Mouse (Mus musculus) forebrain, embryonic 10.5 days (tissue): ENCODE measurements around the gene Specc1l. TPM values are rescaled to one million over a fixed set of nuclear protein-coding genes. Genes with fewer than 3 reads are reported as not detected.
"Not testable (repeated sequence)": the region's sequence is repeated elsewhere in the genome, so short reads cannot be mapped to it uniquely, and the experiment has no call there.

ENCODE experiments used
- DNase-seq: peaks from one replicate; pipeline ENCODE4 v3.0.0-alpha.2; 2017; ENCODE audit warnings: low spot score; ENCODE audit errors: extremely low spot score
- H3K27ac ChIP-seq: fragments of 300-500 bp; sonication (generic); 2 replicates; pipeline ENCODE4 v1.5.1; 2016; ENCODE audit warnings: mild to moderate bottlenecking
- H3K27me3 ChIP-seq: fragments of 300-500 bp; sonication (generic); 2 replicates; pipeline ENCODE4 v1.6.1; 2016; ENCODE audit warnings: mild to moderate bottlenecking; ENCODE audit not compliant: poor library complexity, severe bottlenecking
- H3K36me3 ChIP-seq: fragments of 300-500 bp; sonication (generic); replicated peaks from 2 replicates; pipeline ENCODE4 v1.6.1; 2016; ENCODE audit warnings: mild to moderate bottlenecking, moderate library complexity
- H3K4me1 ChIP-seq: fragments of 300-500 bp; sonication (generic); 2 replicates; pipeline ENCODE4 v1.6.1; 2016
- H3K4me3 ChIP-seq: fragments of 300-500 bp; sonication (generic); 2 replicates; pipeline ENCODE4 v1.5.1; 2016; ENCODE audit warnings: mild to moderate bottlenecking, moderate library complexity
- H3K9me3 ChIP-seq: fragments of 300-500 bp; sonication (generic); 2 replicates; pipeline ENCODE4 v1.6.1; 2016; ENCODE audit warnings: mild to moderate bottlenecking, moderate library complexity
- WGBS: fragments of 180-500 bp; shearing (Covaris S2); methylation state at CpG from one replicate; pipeline ENCODE4 v1.1.7; 2016; 5-methylcytosine and 5-hydroxymethylcytosine counted together
- polyA plus RNA-seq: library from polyadenylated mRNA; unstranded; fragments of >200 nt; fragmentation: Nextera tagmentation; extraction: Ambion mirVana; gene quantifications from 2 replicates; pipeline ENCODE4 v1.2.1, GENCODE M21; 2016

Specc1l gene
- polyA plus RNA-seq, 1 experiment from 2014 or later, result 36.5 TPM

DNA sequence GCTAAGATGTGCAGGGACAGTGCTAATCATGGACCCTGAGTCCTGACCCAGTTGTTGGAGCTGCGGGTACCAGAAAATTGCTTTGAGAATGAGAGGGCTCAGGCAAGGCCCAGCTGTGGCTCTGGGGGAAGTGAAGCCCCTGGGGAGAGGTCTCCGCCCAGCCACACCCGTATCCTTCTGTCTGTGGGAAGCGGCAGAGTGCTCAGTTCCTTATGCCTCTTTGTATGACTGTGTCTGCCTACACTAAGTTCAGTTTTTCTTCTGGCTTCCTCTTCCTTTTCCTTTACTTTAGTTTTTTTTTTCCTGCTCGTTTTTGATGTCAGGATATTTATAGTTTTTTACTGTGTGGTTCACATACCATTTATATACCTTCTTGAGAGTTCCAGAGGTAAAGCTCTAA is 46.4 kb downstream of the Specc1l start:
- WGBS, result 77% methylated on average over 5 of the region's 5 CpGs
- H3K9me3 ChIP-seq, result no peaks in the 10 kb centered on the region
- H3K27me3 ChIP-seq, result no peaks in the 10 kb centered on the region
- H3K27ac ChIP-seq, result no peak overlapping the region
- DNase-seq, result no peak
- no peak overlapping the region for H3K4me3 ChIP-seq
- no peaks in the 10 kb centered on the region for H3K4me1 ChIP-seq
- peaks cover 63% of the 10 kb centered on the region for H3K36me3 ChIP-seq

DNA sequence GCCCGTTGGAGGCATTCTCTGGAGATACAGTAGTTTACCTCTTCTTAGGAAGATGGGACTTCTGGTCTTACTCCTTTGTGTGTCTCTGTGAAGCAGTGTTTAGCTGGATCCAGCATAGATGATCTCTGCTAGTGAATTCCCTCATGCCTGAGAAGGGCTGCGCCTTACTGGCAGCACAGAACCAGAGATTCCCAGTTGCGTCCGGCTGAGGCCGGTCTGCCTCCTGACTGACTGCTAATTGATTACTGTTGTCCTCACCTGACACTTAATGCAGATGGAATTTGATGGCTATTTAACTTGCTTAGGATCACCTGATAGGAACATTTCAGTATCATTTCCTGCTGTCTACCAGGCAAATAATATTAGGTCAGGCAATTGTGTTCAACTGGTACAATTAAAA is 49.4 kb downstream of the Specc1l start:
- DNase-seq, result no peak
- no peak overlapping the region for H3K4me3 ChIP-seq
- no peak overlapping the region for H3K27ac ChIP-seq
- H3K36me3 ChIP-seq, result peaks cover 83% of the 10 kb centered on the region
- no peaks in the 10 kb centered on the region for H3K4me1 ChIP-seq
- no peaks in the 10 kb centered on the region for H3K27me3 ChIP-seq
- 95% methylated on average over 5 of the region's 5 CpGs for WGBS
- no peaks in the 10 kb centered on the region for H3K9me3 ChIP-seq

- DNase-seq, result no peak
- 89% methylated on average over 3 of the region's 3 CpGs for WGBS
- no peak overlapping the region for H3K4me3 ChIP-seq
- no peaks in the 10 kb centered on the region for H3K9me3 ChIP-seq
- no peaks in the 10 kb centered on the region for H3K27me3 ChIP-seq
- H3K4me1 ChIP-seq, result no peaks in the 10 kb centered on the region
- H3K36me3 ChIP-seq, result peaks cover 95% of the 10 kb centered on the region
- H3K27ac ChIP-seq, result no peak overlapping the region
Observed at GRCm38 (mm10) chr10:75264993-75265555, 53.2 kb downstream of the Specc1l start.

DNA sequence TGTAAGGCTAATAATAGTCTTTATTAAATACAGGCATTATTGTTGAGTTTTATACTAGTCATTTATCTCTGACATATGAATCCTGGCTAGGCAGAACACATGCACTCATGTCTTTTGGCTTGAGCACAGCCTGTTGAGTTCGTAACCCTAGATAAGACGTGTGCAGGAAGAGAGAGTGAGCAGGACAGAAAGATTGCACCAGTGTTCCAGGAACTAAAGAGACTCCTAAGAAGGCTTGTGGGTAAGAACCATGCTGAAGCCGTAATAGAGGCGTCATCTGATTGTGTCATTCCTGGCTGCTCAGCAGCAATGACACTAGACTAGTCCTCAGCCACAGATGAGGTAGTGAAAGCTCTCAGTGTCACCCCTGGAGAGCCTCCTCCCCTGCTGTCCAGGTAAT is 61.1 kb downstream of the Specc1l start:
- peaks cover 77% of the 10 kb centered on the region for H3K36me3 ChIP-seq
- no peaks in the 10 kb centered on the region for H3K4me1 ChIP-seq
- H3K27me3 ChIP-seq, result no peaks in the 10 kb centered on the region
- WGBS, result 93% methylated on average over 4 of the region's 4 CpGs
- H3K9me3 ChIP-seq, result no peaks in the 10 kb centered on the region
- no peak overlapping the region for H3K27ac ChIP-seq
- DNase-seq, result no peak
- H3K4me3 ChIP-seq, result no peak overlapping the region

DNA sequence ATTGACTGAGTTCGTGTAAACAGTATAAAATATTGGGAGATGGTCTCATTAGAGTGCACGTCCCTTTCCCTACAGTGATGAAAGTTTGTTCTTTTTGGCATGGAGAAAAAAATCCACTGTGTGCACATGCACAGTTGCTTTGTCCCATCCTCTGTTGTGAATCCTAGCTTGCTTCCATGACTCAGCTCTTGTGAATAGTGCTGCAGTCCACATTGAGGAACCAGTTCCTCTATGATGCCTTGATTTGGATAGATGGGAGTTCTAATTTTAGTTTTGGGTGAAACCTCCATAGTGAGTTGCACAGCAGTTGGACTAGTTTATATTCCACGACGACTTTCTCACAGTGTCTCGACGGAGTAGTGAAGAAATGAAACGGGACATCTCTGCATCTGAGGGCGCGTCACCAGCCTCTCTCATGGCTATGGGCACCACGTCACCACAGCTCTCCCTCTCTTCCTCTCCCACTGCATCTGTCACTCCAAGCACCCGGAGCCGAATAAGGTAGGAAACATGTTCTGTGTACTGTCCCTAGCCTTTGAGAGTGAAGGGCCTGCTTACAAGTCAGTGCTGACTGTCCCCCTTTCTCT is 64.6 kb downstream of the Specc1l start:
- WGBS, result 94% methylated on average over 12 of the region's 12 CpGs
- Histone ChIP-seq H3K27me3 (no peaks in the 10 kb centered on the region), H3K4me1 (no peaks in the 10 kb centered on the region), H3K36me3 (peaks cover 78% of the 10 kb centered on the region), H3K9me3 (no peaks in the 10 kb centered on the region), H3K4me3 (no peak overlapping the region), H3K27ac (no peak overlapping the region)
- no peak for DNase-seq

GRCm38 (mm10) chr10:75277501-75277900 is 65.6 kb downstream of the Specc1l start:
- no peaks in the 10 kb centered on the region for H3K9me3 ChIP-seq
- no peaks in the 10 kb centered on the region for H3K27me3 ChIP-seq
- no peak overlapping the region for H3K4me3 ChIP-seq
- H3K4me1 ChIP-seq, result no peaks in the 10 kb centered on the region
- no peak for DNase-seq
- H3K36me3 ChIP-seq, result peaks cover 75% of the 10 kb centered on the region
- H3K27ac ChIP-seq, result no peak overlapping the region
- WGBS, result 84% methylated on average over 1 of the region's 1 CpGs

- Histone ChIP-seq H3K27me3 (no peaks in the 10 kb centered on the region), H3K9me3 (no peaks in the 10 kb centered on the region), H3K4me1 (no peaks in the 10 kb centered on the region), H3K27ac (no peak overlapping the region), H3K4me3 (no peak overlapping the region), H3K36me3 (peaks cover 65% of the 10 kb centered on the region)
- DNase-seq, result no peak
- WGBS, result 93% methylated on average over 5 of the region's 5 CpGs
Observed at GRCm38 (mm10) chr10:75282648-75283047, 70.8 kb downstream of the Specc1l start.

GRCm38 (mm10) chr10:75283821-75284220 is 71.9 kb downstream of the Specc1l start:
- WGBS, result 92% methylated on average over 3 of the region's 3 CpGs
- H3K27me3 ChIP-seq, result no peaks in the 10 kb centered on the region
- no peak overlapping the region for H3K4me3 ChIP-seq
- H3K4me1 ChIP-seq, result no peaks in the 10 kb centered on the region
- H3K9me3 ChIP-seq, result no peaks in the 10 kb centered on the region
- peaks cover 64% of the 10 kb centered on the region for H3K36me3 ChIP-seq
- no peak for DNase-seq
- H3K27ac ChIP-seq, result no peak overlapping the region

DNA sequence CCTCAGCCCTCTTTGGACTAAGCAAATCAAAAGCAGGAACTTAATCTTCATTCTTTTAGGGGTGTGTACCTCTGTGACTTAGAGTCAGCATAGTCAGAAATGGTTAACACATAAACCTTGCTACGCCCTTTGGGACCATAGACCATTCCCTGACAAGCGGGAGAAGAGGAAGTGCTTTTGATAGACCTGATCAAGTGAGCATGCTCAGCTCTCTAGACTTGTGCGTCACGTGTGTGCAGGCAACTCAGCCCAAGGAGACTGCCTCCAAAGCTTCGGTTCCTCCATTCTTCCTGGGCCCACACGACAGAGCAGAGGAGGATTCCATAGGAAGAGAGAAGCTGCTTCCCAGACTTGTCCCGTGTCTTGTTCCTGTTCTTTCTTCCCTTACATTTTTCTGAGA is 76.7 kb downstream of the Specc1l start:
- no peak overlapping the region for H3K4me3 ChIP-seq
- no peaks in the 10 kb centered on the region for H3K4me1 ChIP-seq
- WGBS, result 90% methylated on average over 7 of the region's 7 CpGs
- no peaks in the 10 kb centered on the region for H3K27me3 ChIP-seq
- DNase-seq, result no peak
- H3K36me3 ChIP-seq, result peaks cover 42% of the 10 kb centered on the region
- H3K27ac ChIP-seq, result no peak overlapping the region
- H3K9me3 ChIP-seq, result no peaks in the 10 kb centered on the region

- no peak for DNase-seq
- Histone ChIP-seq H3K9me3 (no peaks in the 10 kb centered on the region), H3K4me3 (no peak overlapping the region), H3K27ac (no peak overlapping the region), H3K27me3 (no peaks in the 10 kb centered on the region), H3K4me1 (no peaks in the 10 kb centered on the region), H3K36me3 (peaks cover 33% of the 10 kb centered on the region)
- WGBS, result 85% methylated on average over 4 of the region's 4 CpGs
Observed at GRCm38 (mm10) chr10:75289392-75289791, 77.5 kb downstream of the Specc1l start.

DNA sequence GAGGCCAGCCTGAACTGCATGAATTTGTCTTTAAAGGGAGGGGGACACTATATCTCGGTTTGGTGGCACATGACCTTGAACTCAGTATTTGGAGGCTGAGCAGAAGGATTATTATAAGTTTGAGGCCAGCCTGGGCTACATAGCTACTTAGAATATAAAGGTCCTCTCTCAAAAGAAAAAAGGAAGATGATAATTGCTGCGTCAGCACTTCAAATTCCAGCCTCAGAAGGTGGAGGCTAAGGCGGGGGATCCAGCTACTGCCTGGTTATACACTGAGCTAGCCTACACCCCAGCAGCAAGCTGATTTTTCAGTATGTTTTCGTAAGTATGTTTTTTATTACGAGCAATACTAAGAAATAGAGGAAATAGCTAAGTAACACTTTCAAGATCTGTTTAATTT is 78.8 kb downstream of the Specc1l start:
- WGBS, result 91% methylated on average over 5 of the region's 5 CpGs
- DNase-seq, result no peak
- Histone ChIP-seq H3K27me3 (no peaks in the 10 kb centered on the region), H3K4me1 (no peaks in the 10 kb centered on the region), H3K36me3 (peaks cover 24% of the 10 kb centered on the region), H3K9me3 (no peaks in the 10 kb centered on the region), H3K4me3 (no peak overlapping the region), H3K27ac (no peak overlapping the region)

GRCm38 (mm10) chr10:75291338-75291737 is 79.5 kb downstream of the Specc1l start:
- peaks cover 30% of the 10 kb centered on the region for H3K36me3 ChIP-seq
- H3K4me1 ChIP-seq, result no peaks in the 10 kb centered on the region
- no peaks in the 10 kb centered on the region for H3K27me3 ChIP-seq
- WGBS, result 100% methylated on average over 1 of the region's 1 CpGs
- no peak overlapping the region for H3K4me3 ChIP-seq
- H3K9me3 ChIP-seq, result no peaks in the 10 kb centered on the region
- no peak for DNase-seq
- H3K27ac ChIP-seq, result no peak overlapping the region

- not testable (repeated sequence) for H3K27me3 ChIP-seq, H3K4me1 ChIP-seq, H3K27ac ChIP-seq, DNase-seq, H3K4me3 ChIP-seq, H3K9me3 ChIP-seq
- 91% methylated on average over 8 of the region's 8 CpGs for WGBS
- peaks cover 34% of the 10 kb centered on the region for H3K36me3 ChIP-seq
Observed at GRCm38 (mm10) chr10:75292206-75292605, 80.3 kb downstream of the Specc1l start.

- H3K4me3 ChIP-seq, result no peak overlapping the region
- DNase-seq, result no peak
Observed at GRCm38 (mm10) chr10:75293288-75293687, 81.4 kb downstream of the Specc1l start.

More at GRCm38 (mm10) chr10:75293288-75293687, 81.4 kb downstream of the Specc1l start:
- Histone ChIP-seq H3K27me3 (no peaks in the 10 kb centered on the region), H3K36me3 (peaks cover 29% of the 10 kb centered on the region), H3K4me1 (no peaks in the 10 kb centered on the region), H3K27ac (no peak overlapping the region), H3K9me3 (no peaks in the 10 kb centered on the region)
- 86% methylated on average over 3 of the region's 3 CpGs for WGBS
